Mouse (Mus musculus) c-Kit-positive CD71-positive TER-119-positive erythroid progenitor cells, embryonic 14.5 days (primary cell): ENCODE measurements at regions not wholly inside any gene's neighbourhood (a gene's known extent, or its start where the extent isn't known, plus 50 kb on each side); places are given as distances from the start of the nearest gene placed in this dataset.
A peak's percentile ranks its signal among the peaks of the same experiment; 100 is the strongest.

Experiments used
- DNase-seq: peaks from one replicate; pipeline ENCODE4 v3.0.0-alpha.2; 2013; ENCODE audit warnings: low spot score

- no peak for DNase-seq
Measured at GRCm38 (mm10) chr8:33997676-33998075, 113.9 kb downstream of the Gm10131 start.

DNA sequence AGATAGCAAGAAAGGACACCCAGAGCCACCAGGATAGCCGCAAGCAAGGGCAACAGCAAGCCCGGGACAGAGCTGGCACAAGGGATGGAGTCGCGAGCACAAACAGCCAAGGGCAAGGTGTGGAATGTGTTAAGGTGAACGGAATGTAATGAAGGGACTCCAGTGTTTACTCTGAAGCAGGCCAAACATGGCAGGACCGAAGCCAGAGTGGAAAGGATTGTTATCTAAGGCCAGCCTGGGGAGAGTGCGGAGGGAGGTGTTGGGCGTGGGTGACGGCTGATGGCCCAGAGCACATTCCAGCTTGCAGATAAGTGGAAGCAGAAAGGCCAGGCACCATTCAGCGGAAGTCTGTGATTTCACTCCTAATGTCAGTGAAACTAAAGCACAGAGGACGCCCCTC is 118.6 kb downstream of the Gm10131 start:
- DNase-seq, result peak; percentile 7

DNA sequence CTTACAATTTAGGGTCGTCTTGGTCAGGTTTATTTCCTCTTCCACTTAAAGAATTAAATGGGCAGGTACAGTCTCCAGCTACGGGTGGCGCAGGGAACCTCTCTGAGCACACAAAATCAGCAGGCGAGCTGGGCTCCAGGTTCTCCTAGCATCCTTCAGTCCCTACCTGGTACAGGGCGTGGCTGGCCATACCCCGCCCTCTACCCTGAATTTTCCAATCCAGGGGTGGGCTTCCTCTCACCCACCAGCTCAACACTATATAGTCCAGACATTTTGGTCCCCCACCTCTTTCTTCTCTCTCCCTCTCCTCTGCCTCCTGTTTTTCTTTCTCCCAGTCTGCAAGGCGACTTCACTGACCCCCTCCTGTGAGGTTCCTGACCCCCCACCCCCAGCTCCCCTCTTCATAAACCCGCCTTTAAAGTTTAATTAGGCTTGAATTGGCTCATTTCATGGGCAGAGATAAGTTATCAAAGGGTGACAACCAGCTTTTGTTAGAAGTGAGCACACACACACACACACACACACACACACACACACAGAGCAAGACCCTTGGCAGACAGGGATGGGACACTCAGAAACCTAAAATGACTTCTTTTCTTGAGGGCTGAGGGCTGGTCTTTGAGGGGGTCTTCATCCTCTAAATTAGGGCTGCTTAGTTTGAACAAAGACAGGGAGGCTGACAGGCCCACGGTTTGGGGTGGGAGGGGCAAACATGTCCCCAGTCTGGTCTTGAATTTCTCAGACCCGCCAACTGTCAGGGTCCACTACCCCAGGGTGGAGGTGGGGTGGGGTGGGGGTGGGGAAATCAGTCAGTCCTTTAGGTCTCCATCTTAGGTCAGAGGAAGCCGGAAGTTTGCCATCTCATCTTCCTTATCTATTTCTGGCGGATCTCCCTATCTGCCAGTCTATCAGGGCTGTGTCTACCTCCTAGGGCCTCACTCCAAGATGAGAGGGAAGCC is 119.3 kb downstream of the Gm10131 start:
- DNase-seq, result no peak

DNA sequence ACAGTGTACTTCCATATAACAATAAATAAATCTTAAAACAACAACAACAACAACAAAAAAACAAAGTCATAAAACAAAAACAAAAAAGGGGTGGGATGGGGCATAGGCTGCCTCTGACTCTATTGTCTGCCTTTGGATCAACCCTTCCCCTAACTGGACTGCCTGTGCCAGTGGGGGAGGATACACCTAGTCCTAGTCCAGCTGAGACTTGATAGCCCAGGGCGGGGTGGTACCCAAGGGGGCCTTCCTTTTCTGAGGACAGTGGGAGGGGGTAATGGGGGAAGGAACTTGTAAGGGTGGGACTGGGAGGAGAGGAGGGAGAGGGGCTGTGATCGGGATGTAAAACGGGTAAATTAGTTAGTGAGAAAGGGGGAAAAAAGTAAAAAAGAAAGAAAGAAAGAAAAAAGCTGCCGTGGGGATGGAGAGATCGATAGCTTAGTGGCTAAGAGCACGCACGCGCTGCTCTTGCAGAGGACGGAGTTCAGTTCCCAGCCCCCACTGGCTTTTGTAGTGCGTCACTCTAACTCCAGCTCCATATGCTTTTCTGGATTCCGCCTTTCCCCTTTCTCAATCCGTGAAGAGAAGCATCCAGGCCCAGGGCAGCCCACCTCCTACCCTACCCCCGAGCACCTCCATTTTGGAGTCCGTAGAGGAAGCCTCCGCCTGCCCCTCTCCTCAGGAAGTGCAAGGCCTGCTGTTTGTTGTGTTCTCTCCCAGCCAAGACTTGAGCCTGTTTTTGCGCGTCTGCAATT is 120.2 kb downstream of the Gm10131 start:
- DNase-seq, result no peak

DNA sequence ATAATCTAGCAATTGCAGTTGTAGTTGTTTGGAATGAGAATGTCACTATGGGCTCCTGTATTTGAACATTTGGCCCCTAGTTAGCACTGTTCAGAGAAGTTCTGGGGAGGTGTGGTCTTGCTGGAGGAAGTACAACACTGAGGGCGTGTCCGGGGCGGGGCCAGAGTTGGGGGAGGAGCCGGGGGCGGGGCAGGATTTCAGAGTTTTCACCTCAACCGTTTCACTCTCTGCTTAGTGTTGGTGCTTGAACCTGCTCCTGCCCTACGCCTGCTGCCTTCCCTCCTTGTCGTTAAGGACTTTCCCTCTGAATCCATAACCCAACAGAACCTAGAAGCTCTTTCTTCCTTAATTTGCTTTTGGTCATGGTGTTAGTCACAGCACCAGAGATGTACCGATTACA is 121.5 kb downstream of the Gm10131 start:
- peak; percentile 22 for DNase-seq

DNA sequence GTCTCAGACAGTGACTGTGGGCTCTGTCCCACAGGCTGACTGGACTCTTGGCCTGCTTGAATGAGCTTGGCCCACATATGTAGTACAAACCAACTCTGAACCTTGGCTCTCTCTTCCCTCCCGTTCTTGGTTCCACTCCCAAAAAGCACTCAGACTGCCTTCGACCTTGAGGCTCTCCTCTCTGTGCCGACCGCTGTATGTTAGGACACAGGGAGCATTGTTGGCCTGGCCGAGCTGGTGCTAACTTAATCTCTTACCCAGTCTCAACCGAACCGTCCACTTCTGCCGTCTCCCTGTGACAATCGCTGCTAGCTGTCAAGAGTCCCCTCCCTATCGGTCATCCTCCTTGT is 123.8 kb downstream of the Gm10131 start:
- no peak for DNase-seq

DNA sequence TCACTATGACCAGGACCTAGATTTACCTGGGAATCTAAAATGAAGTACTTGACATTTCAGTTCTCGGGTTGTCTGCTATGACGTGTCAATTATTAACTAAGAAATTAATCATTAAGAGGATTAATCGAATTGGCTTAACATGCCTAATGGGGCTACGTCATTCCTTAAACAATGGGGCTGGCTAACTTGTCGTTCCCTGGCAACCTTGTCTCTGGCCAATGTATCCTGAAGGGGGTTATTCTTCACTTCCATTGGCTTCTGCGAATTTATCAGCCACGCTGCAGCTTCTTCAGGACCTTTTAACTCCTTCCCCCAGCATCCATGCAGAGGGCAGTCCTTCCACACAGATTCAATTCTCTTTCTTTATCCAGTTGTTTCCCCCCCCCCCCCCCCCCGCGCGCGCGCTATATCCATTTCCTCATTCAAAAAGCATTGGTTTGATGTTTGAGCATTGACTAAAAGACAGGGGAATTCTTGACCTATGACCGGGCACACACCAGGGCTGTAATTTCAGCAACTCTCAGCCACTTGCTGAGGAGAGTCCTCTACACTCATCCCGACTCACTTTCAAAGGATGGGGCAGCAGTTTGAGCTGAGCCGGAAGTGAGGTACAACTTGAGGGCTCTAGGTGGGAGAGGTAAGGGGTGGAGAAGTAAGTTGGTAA is 124.3 kb downstream of the Gm10131 start:
- no peak for DNase-seq

- DNase-seq, result no peak
Measured at GRCm38 (mm10) chr8:33986657-33987056, 124.9 kb downstream of the Gm10131 start.

GRCm38 (mm10) chr8:33985430-33985977 is 126.0 kb downstream of the Gm10131 start:
- DNase-seq, result no peak

DNA sequence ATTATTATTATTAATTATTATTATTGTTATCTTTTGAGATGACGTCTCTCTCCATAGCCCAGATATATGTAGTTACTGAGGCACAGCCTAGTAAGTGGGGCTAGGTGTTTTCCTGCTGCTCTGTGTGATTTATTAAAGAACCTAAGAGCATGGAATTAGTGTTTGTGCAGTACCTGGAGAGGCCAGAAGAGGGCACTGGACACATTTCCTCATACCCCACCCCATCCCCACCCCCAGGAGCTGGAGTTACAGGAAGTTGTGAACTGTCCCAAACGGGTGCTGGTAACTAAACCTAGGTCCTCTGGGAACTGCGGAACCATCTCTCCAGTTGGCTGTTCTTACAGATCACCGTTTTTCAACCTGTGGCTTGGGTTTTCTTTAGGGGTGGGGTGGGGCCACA is 129.9 kb downstream of the Gm10131 start:
- DNase-seq, result peak; percentile 30

DNA sequence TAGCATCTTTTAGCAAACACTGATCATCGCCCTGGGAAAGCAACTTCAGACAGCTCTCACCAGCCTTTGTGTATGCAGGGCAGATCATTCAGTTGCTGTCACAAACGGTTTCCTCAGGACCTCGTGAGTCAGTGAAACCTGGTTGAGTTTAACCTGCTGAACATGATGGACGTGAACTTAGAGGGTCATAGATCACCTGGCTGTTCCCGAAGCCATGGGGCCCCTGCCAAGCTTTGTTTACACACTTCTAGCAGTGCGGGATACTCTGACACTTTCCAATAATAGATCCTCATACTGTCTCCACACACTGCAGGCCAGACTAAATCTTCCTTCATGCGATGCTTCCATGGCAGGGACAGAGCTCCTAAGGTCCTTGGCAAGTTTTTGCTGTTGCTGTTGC is 130.5 kb downstream of the Gm10131 start:
- DNase-seq, result no peak
